Mouse (Mus musculus) gastrocnemius, adult 8-10 months (tissue): ENCODE measurements around the gene Ccl28. TPM values are rescaled to one million over a fixed set of nuclear protein-coding genes. Genes with fewer than 3 reads are reported as not detected.
"Not testable (repeated sequence)": the region's sequence is repeated elsewhere in the genome, so short reads cannot be mapped to it uniquely, and the experiment has no call there.

Experiments used
- DNase-seq, 2 experiments: peaks; one replicate each; pipeline ENCODE4 v3.0.0; 2022; ENCODE audit warnings: low spot score in 2 of 2
- total RNA-seq, 4 experiments: library from RNA; stranded (reverse); gene quantifications; 2 replicates each; pipeline ENCODE4 v1.2.4; 2022

Ccl28 gene
- total RNA-seq, 4 experiments from 2014 or later, result 0.19 to 0.83 (median 0.48) TPM

DNA sequence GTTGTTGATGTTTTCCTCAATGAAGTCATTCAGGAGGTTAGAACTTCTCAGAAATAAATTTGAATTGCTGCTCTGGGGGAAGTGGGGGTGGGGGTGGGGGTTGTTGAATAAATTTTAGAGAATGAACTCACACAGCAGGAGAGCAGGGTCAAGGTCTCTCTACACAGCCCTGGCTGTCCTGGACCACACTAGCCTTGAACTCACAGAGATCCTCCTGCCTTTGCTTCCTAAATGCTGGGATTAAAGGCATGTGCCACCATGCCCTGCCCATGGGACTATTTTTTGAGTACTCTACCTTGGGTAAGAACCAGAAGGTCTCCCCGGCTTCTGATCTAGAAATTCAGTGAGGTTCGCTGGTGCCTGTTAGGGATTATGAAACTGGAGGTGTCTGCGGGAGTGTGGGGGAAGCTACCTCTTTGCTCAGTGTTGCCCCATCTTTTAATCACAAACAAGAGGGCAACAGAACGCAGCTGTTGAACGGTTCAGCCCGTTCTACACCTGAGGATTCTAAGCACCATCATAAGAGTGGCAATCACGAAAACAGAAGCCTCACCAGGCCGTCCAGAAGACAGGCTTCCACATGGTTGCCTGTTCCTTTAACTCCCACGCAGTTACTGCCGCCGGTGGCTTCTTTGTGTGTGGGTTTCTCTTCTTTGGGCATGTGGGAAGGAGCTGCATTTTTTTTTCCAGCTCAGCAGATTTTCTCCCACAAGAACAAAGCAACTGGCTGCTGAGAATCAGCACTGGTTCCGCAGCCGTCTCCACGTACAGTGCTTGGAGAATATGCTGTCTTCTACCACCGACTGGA lies 25.5 kb downstream of the Ccl28 start:
- DNase-seq, result no peak

DNA sequence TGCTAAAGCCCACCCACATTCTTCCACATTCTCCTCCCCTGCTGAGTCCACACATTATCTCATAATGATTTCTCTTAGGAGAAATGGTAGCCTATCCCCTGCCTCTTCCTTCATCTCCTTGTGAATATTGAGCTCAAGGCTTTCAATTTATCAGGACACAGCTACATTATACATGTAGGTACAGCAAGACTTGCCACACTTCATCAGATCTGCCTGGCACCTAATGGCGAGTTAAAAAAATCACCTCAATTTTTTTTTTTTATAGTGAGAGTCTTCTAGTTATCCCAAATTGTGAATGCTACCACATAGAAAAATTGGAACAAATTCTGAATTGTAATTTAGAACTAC lies 26.1 kb downstream of the Ccl28 start:
- no peak for DNase-seq

DNA sequence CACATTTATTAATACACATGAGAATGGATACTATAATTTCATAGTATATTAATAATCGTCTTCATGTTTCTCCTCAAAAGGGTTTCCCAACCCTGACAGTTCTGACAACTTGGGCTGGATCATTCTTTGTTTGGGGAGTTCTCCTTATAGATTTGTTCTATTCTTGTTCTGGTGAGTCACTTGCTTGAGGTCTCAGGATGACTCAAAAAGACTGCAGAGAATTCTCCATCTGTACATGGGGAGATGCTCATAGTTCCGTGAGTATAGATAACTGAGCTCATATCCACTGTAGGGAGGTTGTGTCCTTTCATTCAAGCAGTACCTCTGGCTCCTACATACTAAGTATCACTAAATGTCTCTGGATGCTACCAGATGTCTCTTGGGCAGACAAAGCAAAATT lies 31.1 kb downstream of the Ccl28 start:
- no peak for DNase-seq

GRCm38 (mm10) chr13:119656246-119656645 lies 32.6 kb downstream of the Ccl28 start:
- no peak for DNase-seq

- DNase-seq, result no peak
These were observed 33.3 kb downstream of the Ccl28 start for GRCm38 (mm10) chr13:119656846-119657416.

- DNase-seq, result peak in 1 of 2 experiments; percentile 13
These were observed 37.8 kb downstream of the Ccl28 start for GRCm38 (mm10) chr13:119661420-119661819.

DNA sequence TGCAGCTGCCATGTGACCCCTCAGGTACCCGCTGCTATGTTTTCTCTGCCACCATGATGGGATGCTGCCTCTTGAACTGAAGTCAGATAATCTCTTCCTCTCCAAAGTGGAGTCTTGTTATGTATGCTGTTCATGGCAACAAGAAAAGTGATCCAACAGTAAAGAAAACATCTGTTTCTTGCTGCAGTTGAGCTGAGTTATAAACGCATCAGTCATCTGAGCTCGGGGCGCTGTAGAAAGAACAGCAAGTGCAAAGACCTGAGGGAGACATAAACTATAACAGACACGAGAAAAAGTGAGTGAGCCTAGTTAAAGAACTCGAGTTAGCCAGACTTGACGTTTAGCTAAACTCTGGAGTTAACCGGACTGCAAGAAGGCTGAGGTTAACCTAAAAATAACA lies 55.2 kb downstream of the Ccl28 start:
- no peak for DNase-seq

GRCm38 (mm10) chr13:119679721-119680120 lies 56.1 kb downstream of the Ccl28 start:
- DNase-seq, result no peak

DNA sequence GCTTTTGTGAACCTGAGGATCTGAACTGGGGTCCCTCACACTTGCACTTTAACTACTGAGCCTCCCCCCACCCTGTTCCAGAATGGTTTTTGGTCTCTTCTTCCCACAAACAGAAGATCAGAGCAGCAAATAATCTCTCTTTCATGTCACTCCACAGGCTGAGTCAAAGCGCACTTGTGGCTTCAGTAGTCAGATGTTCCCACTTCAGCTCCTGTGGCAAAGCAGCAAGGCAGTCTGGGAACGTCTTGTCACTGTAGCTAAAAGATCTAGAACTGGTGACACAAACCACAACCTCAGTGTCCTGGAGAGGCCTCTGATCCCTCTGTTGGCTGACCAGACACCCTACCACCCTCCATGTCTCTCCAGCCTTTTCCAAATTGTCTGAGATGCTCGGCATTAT lies 57.5 kb downstream of the Ccl28 start:
- no peak for DNase-seq

- DNase-seq, result no peak
These were observed 61.0 kb downstream of the Ccl28 start for GRCm38 (mm10) chr13:119684416-119685177.

DNA sequence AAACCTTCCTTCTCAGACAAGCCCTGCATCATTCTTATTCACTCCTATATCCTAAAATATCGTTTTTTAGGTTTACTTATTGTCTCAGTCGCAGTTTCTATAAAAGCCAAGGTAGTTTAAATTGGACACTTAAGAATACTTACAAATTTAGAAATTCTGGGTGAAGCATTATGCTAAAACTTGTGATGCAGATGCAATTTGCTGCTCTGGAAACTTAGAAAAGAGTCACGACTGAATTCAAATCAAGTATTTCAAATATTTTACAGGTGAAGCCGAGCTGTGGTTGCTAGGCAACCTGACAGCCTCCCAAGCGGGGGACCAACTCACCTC lies 66.1 kb downstream of the Ccl28 start:
- DNase-seq, result no peak

- DNase-seq, result peak; percentile 97 to 98
These were observed 66.6 kb downstream of the Ccl28 start, which contains the start of gene Hmgcs1 for GRCm38 (mm10) chr13:119690039-119690728. Gene Hmgcs1, plus strand, starts transcription at chr13:119690379.

GRCm38 (mm10) chr13:119690876-119691620 lies 67.4 kb downstream of the Ccl28 start:
- DNase-seq, result no peak

- not testable (repeated sequence) for DNase-seq
These were observed 68.3 kb downstream of the Ccl28 start for GRCm38 (mm10) chr13:119691958-119692357.

DNA sequence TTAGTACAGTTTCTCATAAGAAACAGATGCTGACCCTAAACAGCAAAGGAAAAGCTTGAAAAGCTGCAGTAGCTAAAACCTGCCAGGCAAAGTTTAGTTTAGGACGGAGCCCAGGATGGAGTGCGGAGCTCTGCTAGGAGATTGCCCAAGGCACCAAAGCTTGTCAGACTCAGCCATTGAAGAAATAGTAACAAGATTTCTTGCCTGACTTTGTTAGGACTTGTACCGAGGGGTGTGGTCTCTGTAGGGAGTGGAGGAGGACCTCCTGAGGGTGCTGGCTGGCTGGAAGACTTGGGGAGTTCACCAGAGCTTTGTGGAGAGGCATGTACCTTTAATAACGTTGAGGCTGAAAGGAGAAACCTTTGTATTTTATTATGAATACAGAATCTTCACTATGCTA lies 72.1 kb downstream of the Ccl28 start:
- no peak for DNase-seq

GRCm38 (mm10) chr13:119696496-119696895 lies 72.9 kb downstream of the Ccl28 start:
- no peak for DNase-seq

DNA sequence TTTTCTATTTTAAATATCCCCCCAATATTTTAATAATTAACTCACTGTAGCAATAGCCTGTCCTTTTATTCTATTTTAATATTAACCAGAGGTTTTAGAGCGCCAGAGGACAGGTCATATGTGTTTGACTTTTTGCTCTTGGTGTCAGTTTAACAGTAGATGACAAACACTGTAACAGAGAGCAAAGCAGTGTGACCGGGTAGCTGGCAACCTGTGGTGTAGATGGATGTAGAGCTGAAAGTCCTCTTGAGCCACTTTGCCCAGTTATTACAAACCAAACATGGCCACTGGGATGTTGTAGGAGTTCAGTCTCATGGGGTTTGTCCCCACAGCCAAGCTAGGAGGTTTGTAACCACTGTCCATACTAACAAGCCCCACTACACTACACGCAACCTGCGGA lies 74.8 kb downstream of the Ccl28 start:
- DNase-seq, result no peak
